In genomic region chr5:82825327-82825726, GRCm38 (mm10) we compare ENCODE assay signal across 15 mouse cellular contexts.
"Had no signal": no experiment of that assay in that cellular context is flagged by ENCODE, and none has a peak within 500 bp of the region (broad histone marks: within the 10 kb centered on the region; RNA-seq: fewer than 3 reads in every experiment).

No protein-coding gene starts in this region.

- H3K4me3 ChIP-seq: kidney, embryonic 15.5 days; limb, embryonic 15.5 days; liver, embryonic 12.5 days; midbrain, embryonic 10.5 days; neural tube, embryonic 13.5 days had no signal

- H3K9ac ChIP-seq: kidney, embryonic 15.5 days; limb, embryonic 15.5 days; liver, embryonic 12.5 days; lung, embryonic 14.5 days; neural tube, embryonic 13.5 days had no signal

- H3K9me3 ChIP-seq: kidney, embryonic 15.5 days; limb, embryonic 15.5 days; liver, embryonic 12.5 days; midbrain, embryonic 10.5 days; neural tube, embryonic 13.5 days had no signal

- H3K27ac ChIP-seq: kidney, embryonic 15.5 days; limb, embryonic 15.5 days; liver, embryonic 12.5 days; midbrain, embryonic 10.5 days; neural tube, embryonic 13.5 days had no signal

- H3K36me3 ChIP-seq: kidney, embryonic 15.5 days; limb, embryonic 15.5 days; liver, embryonic 12.5 days; midbrain, embryonic 10.5 days; neural tube, embryonic 13.5 days had no signal

- H3K27me3 ChIP-seq: kidney, embryonic 15.5 days; limb, embryonic 15.5 days; liver, embryonic 12.5 days; neural tube, embryonic 13.5 days had no signal

- DNase-seq: kidney, postnatal 14 days; lung, embryonic 14.5 days; lung, postnatal 10 days; lung, postnatal 4 days; midbrain, embryonic 14.5 days; retina, postnatal 1 day; right cerebral cortex, postnatal 4 days; spleen, adult 18-20 months; thymus, adult 18-20 months; thymus, postnatal 14 days had no signal

- H3K4me1 ChIP-seq: kidney, embryonic 15.5 days; limb, embryonic 15.5 days; liver, embryonic 12.5 days; midbrain, embryonic 10.5 days; neural tube, embryonic 13.5 days had no signal

- ATAC-seq: liver, embryonic 12.5 days had no signal

- H3K4me2 ChIP-seq: kidney, embryonic 15.5 days; limb, embryonic 15.5 days; liver, embryonic 12.5 days; lung, embryonic 14.5 days; neural tube, embryonic 13.5 days had no signal
